Mouse (Mus musculus): ENCODE results near the gene Odf3b.

Gene Odf3b

DNA sequence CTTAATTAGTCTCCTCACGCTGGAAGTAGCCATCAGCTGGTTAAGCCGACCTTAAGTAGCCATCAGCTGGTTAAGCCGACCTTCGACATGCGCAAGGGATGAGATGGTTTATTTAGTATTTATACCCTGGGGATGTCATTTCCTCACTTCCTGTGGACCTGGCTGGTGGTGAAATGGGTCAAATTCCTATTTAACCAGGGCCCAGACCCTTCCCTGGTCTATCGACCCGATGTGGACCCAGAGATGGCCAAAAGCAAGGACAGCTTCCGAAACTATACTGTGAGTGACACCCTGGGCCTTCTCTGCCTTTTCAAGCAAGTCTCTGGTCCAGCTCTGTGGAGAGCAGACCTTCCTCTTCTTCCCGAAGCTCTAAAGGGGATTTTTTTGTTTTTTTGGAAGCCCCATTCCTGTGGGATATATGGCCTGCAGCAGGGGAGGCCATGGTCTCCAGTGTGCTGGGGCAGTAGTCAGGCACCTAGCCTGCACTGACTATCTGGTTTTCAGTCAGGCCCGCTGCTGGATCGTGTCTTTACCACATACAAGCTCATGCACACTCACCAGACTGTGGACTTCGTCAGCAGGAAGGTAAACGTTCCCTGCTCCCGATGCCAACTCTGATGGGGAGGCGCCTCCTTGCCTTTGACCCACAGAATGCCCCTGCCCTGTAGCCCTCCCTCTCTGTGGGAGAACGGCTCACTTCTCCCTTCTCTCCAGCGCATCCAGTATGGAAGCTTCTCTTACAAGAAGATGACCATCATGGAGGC, 44.1 kb downstream of the Odf3b start:
- no peak for DNase-seq (ENCODE audit: low spot score)

DNA sequence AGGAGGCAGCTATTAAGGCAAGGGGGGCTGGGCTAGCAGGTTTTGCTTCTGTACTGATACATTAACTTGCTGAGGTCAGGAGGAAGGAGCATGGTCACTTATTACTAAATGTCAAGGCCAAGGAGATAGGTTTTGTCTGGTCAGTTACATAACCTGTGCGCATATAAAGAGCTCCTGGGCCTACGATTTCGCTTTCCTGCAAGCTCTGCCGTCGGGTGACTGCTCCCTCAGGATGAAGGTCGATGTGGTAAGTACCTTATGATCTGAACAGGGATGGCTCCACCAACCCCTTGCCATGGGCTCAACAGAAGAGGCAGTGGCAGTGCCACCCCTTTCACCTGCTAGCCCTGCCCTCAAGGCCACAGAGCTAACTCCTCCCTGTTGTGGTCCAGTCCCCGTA, 44.8 kb downstream of the Odf3b start, which contains the start of gene Miox:
TSS of gene Miox (plus strand) at position 128 of the 400 bp plus-strand sequence.
- DNase-seq (ENCODE audit: low spot score) = no peak

Data from layer of hippocampus, adult 9-10 months (tissue).